Mouse (Mus musculus) thymus, adult 2 months (tissue): ENCODE results near the gene Gm853. TPM values are rescaled to one million over a fixed set of nuclear protein-coding genes. Genes with fewer than 3 reads are reported as not detected.

Experiments
- DNase-seq: peaks from one replicate; pipeline ENCODE4 v3.0.0; 2021
- H3K27ac ChIP-seq: fragments of 200-500 bp; 2 replicates; pipeline ENCODE4 v1.5.1; 2012; ENCODE audit warnings: low read length, control low read depth; ENCODE audit not compliant: control insufficient read depth, insufficient read depth
- H3K27me3 ChIP-seq: fragments of 200-500 bp; 2 replicates; pipeline ENCODE4 v1.6.1; 2012; ENCODE audit warnings: mild to moderate bottlenecking, low read length, moderate library complexity, mixed read lengths; ENCODE audit not compliant: control insufficient read depth, insufficient read depth
- H3K36me3 ChIP-seq: fragments of 200-500 bp; 2 replicates; pipeline ENCODE4 v1.6.1; 2012; ENCODE audit warnings: mild to moderate bottlenecking, low read length, moderate library complexity; ENCODE audit not compliant: control insufficient read depth, insufficient read depth
- H3K4me1 ChIP-seq: fragments of 200-500 bp; replicated peaks from 2 replicates; pipeline ENCODE4 v1.6.1; 2012; ENCODE audit warnings: low read length; ENCODE audit not compliant: control insufficient read depth, insufficient read depth
- H3K4me3 ChIP-seq: fragments of 200-500 bp; 2 replicates; pipeline ENCODE4 v1.5.1; 2012; ENCODE audit warnings: mild to moderate bottlenecking, low read length, control low read depth, moderate library complexity; ENCODE audit not compliant: control insufficient read depth, insufficient read depth
- CTCF ChIP-seq: fragments of 200-500 bp; IDR thresholded peaks from 2 replicates; pipeline ENCODE4 v1.5.1; 2012; ENCODE audit warnings: mild to moderate bottlenecking, control low read depth, low read length, moderate library complexity, borderline replicate concordance; ENCODE audit not compliant: control insufficient read depth, poor library complexity, insufficient read depth; ENCODE audit errors: extremely low read depth
- POLR2A ChIP-seq: fragments of 200-500 bp; IDR thresholded peaks from 2 replicates; pipeline ENCODE4 v1.6.1; 2012; ENCODE audit warnings: mild to moderate bottlenecking, low read length, control low read depth, moderate library complexity; ENCODE audit not compliant: control insufficient read depth, poor library complexity, insufficient read depth; ENCODE audit errors: extremely low read depth
- WGBS: fragments of 180-500 bp; shearing (Covaris S2); methylation state at CpG from one replicate; pipeline ENCODE4 v1.1.7; 2018; 5-methylcytosine and 5-hydroxymethylcytosine counted together
- polyA plus RNA-seq: library from polyadenylated mRNA; depleted of rRNA; stranded (reverse); fragments of >200 nt; gene quantifications from 2 replicates; pipeline ENCODE4 v1.2.3, GENCODE M21; 2012

Gm853 gene
- polyA plus RNA-seq, 1 experiment, result 0.13 TPM

- H3K4me3 ChIP-seq, result no peak overlapping the region
- DNase-seq, result no peak
- H3K27me3 ChIP-seq, result no peaks in the 10 kb centered on the region
- no peak overlapping the region for H3K27ac ChIP-seq
- no peaks in the 10 kb centered on the region for H3K36me3 ChIP-seq
- no peak for TF ChIP-seq CTCF
- no peak for TF ChIP-seq POLR2A
- WGBS, result 54% methylated on average over 12 of the region's 12 CpGs
- no peaks in the 10 kb centered on the region; the same call in 1 of the 2 replicates for H3K4me1 ChIP-seq
Measured at GRCm38 (mm10) chr4:130186891-130187290, 35.3 kb downstream of the Gm853 start.

DNA sequence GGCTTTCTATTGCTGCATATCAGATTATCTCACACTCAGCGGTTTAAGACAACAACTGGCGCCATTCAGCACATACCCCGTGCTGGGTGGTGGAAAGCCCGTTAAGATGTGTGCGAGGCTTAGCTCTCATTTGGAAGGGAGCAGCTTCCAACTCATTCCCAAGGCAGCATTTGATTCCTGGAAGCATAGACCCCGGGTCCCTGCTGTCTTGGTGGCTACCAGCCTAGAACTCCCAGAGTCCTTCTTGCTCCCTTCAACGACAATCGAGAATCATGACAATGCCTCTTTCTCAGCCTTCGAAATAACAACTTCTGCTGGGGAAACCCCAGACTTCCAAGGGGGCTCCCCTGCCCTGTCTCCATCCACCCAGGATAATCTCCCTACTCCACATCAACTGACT is 35.8 kb downstream of the Gm853 start:
- 90% methylated on average over 9 of the region's 9 CpGs for WGBS
- H3K27me3 ChIP-seq, result no peaks in the 10 kb centered on the region

DNA sequence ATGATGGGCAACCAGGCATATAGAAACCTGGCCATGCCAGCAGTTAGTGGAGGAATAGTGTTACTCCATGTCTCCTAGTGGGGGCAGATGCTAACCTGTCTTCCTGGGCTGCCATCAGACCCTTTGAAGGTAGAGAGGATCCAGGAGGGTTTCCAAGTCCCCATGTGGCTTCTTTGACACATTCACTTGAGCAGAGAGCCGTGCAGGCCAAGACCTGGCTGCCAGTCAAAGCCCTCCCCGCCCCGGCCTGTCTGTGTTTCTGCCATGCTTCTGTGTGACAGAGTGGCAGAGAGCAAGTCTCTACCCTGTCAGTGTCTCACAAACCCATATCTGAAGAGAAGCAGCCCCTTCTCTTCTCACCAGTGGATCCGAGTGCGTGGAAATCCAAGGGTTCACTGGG is 38.3 kb downstream of the Gm853 start:
- Histone ChIP-seq H3K27ac (no peak overlapping the region), H3K4me3 (no peak overlapping the region), H3K36me3 (no peaks in the 10 kb centered on the region), H3K4me1 (no peaks in the 10 kb centered on the region; the same call in 1 of the 2 replicates), H3K27me3 (no peaks in the 10 kb centered on the region)
- no peak for DNase-seq
- TF ChIP-seq CTCF, result no peak
- 90% methylated on average over 5 of the region's 5 CpGs for WGBS

More for the DNA sequence above, 35.8 kb downstream of the Gm853 start:
- no peak overlapping the region for H3K27ac ChIP-seq
- H3K36me3 ChIP-seq, result no peaks in the 10 kb centered on the region
- no peaks in the 10 kb centered on the region; the same call in 1 of the 2 replicates for H3K4me1 ChIP-seq
- TF ChIP-seq POLR2A (no peak), CTCF (no peak)
- no peak for DNase-seq
- H3K4me3 ChIP-seq, result no peak overlapping the region

GRCm38 (mm10) chr4:130183023-130183422 is 39.2 kb downstream of the Gm853 start:
- Histone ChIP-seq H3K4me3 (no peak overlapping the region), H3K27me3 (no peaks in the 10 kb centered on the region), H3K4me1 (no peaks in the 10 kb centered on the region), H3K36me3 (no peaks in the 10 kb centered on the region), H3K27ac (no peak overlapping the region)
- DNase-seq, result no peak
- TF ChIP-seq POLR2A (no peak), CTCF (no peak)
- 94% methylated on average over 13 of the region's 13 CpGs for WGBS

DNA sequence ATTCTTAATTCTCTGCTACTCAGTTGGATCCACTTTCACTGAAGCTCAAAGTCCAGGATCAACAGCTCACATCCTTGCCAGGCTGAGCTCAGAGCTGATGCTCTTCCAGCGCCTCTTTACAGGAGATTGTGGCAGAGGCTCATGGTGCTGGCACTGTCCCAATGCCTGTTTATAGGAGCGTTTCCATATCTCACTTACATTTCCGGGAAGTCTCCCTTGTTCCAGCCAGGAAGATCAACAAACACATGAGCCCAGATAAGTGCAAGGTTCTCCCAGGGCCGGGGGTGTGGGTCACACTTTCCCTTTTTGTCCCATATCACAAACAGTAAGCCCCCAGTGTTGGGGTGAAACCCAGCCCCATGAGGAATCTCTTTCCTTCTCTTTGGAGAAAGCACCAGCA is 40.3 kb downstream of the Gm853 start:
- no peak for DNase-seq
- H3K4me3 ChIP-seq, result no peak overlapping the region
- no peaks in the 10 kb centered on the region for H3K4me1 ChIP-seq
- WGBS, result 89% methylated on average over 4 of the region's 4 CpGs
- no peaks in the 10 kb centered on the region for H3K27me3 ChIP-seq
- H3K27ac ChIP-seq, result no peak overlapping the region
- H3K36me3 ChIP-seq, result no peaks in the 10 kb centered on the region
- TF ChIP-seq CTCF, result no peak
- TF ChIP-seq POLR2A, result no peak

DNA sequence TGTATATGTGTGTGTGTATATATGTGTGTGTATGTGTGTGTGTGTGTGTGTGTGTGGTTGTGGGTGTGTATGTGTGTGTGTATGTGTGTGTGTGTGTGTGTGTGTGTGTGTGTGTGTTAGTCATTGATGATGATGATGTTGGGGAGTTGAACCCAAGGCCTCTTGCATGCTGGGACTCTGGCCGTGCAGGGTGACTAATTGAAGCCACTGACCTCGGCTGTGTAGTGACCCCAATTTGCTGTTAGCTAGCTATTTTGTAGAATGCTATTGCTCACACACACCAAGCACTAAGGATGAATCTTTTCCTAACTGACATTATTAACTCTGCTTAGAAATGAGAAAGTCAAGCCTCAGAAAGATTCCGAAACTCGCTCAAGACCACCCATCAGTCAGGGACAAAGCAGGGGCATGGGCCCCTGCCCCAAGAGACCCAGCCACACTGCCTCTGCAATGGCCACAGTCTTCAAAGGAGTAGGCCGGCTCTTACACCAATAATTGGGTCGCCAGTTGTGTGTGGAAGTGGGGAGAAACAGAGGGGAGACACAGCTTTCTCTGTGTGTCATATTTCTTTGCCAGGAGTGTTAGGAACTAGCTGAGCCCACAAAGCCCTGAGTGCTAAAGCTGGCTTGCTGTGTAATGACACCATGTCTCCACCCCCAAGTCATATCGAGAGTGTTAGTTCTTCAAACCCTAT is 41.1 kb downstream of the Gm853 start:
- H3K27ac ChIP-seq, result no peak overlapping the region
- no peaks in the 10 kb centered on the region for H3K4me1 ChIP-seq
- no peaks in the 10 kb centered on the region for H3K27me3 ChIP-seq
- TF ChIP-seq POLR2A (no peak), CTCF (no peak)
- DNase-seq, result no peak
- no peak overlapping the region for H3K4me3 ChIP-seq
- WGBS, result 92% methylated on average over 7 of the region's 7 CpGs
- H3K36me3 ChIP-seq, result no peaks in the 10 kb centered on the region

DNA sequence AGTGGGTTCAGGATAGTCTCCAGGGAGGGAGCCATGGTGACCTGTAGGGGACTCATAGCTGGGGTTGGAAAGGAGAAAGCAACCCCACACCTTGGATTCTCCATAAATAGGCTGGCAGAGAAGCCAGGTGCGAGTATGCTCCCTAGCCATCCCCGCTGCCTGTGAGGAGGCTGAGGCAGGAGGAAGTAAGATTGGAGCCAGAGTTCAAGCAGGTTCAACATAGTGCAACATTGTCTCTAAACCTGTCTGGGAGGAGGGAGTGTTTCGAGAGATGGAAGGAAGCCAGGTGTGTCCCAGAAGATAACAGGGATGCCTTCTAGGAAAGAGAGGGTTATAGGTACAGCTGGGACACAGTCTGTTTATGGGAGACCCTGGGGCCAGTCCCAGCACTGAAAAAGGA is 42.3 kb downstream of the Gm853 start:
- Histone ChIP-seq H3K4me3 (no peak overlapping the region), H3K4me1 (no peaks in the 10 kb centered on the region), H3K36me3 (no peaks in the 10 kb centered on the region), H3K27ac (no peak overlapping the region), H3K27me3 (no peaks in the 10 kb centered on the region)
- WGBS, result 82% methylated on average over 3 of the region's 3 CpGs
- DNase-seq, result no peak
- TF ChIP-seq POLR2A (no peak), CTCF (no peak)
